Mouse (Mus musculus) small intestine, adult 2 months (tissue): ENCODE data around the gene Cd52. TPM values are rescaled to one million over a fixed set of nuclear protein-coding genes. Genes with fewer than 3 reads are reported as not detected.
A peak's percentile ranks its signal among the peaks of the same experiment; 100 is the strongest.
"Not testable (repeated sequence)": the region's sequence is repeated elsewhere in the genome, so short reads cannot be mapped to it uniquely, and the experiment has no call there.

Source experiments
- H3K27ac ChIP-seq: fragments of 200-500 bp; 2 replicates; pipeline ENCODE4 v1.5.1; 2012; ENCODE audit warnings: low read depth, low read length, control low read depth, inconsistent platforms; ENCODE audit not compliant: insufficient read depth
- H3K27me3 ChIP-seq: fragments of 200-500 bp; 2 replicates; pipeline ENCODE4 v1.6.1; 2012; ENCODE audit warnings: mild to moderate bottlenecking, moderate library complexity, low read length, inconsistent platforms; ENCODE audit not compliant: control insufficient read depth, insufficient read depth
- H3K36me3 ChIP-seq: fragments of 200-500 bp; 2 replicates; pipeline ENCODE4 v1.6.1; 2012; ENCODE audit warnings: mild to moderate bottlenecking, low read length, control low read depth, inconsistent platforms; ENCODE audit not compliant: control insufficient read depth, insufficient read depth
- H3K4me1 ChIP-seq: fragments of 200-500 bp; 2 replicates; pipeline ENCODE4 v1.6.1; 2012; ENCODE audit warnings: low read length, inconsistent platforms, mixed read lengths; ENCODE audit not compliant: control insufficient read depth, insufficient read depth, insufficient read length
- H3K4me3 ChIP-seq: fragments of 200-500 bp; 2 replicates; pipeline ENCODE4 v1.5.1; 2012; ENCODE audit warnings: low read depth, mild to moderate bottlenecking, control low read depth, inconsistent platforms, low read length, moderate library complexity
- CTCF ChIP-seq: fragments of 200-500 bp; IDR thresholded peaks from 2 replicates; pipeline ENCODE4 v1.5.1; 2012; ENCODE audit warnings: low read depth, mild to moderate bottlenecking, control low read depth, inconsistent platforms, low read length, moderate library complexity, mixed read lengths; ENCODE audit not compliant: insufficient replicate concordance, insufficient read length; ENCODE audit errors: extremely low read depth
- POLR2A ChIP-seq: fragments of 200-500 bp; IDR thresholded peaks from 2 replicates; pipeline ENCODE4 v1.6.1; 2012; ENCODE audit warnings: low read depth, mild to moderate bottlenecking, control low read depth, inconsistent platforms, low read length, moderate library complexity
- WGBS: fragments of 180-500 bp; shearing (Covaris S2); methylation state at CpG from one replicate; pipeline ENCODE4 v1.1.7; 2018; 5-methylcytosine and 5-hydroxymethylcytosine counted together
- polyA plus RNA-seq: library from polyadenylated mRNA; depleted of rRNA; stranded (reverse); fragments of >200 nt; gene quantifications from 2 replicates; pipeline ENCODE4 v1.2.3, GENCODE M21; 2012; rRNA removed

Gene Cd52
- polyA plus RNA-seq: 21.7 and 35.1 TPM in 2 replicates

GRCm38 (mm10) chr4:134094923-134095547 is at the start of gene Cd52:
Gene Cd52, minus strand, starts transcription at chr4:134095082.
- H3K36me3 ChIP-seq: peaks cover 13% of the 10 kb centered on the region
- H3K27ac ChIP-seq: peak within 1 kb of the TSS; percentile 61
- peak within 1 kb of the TSS; percentile 56 for H3K4me3 ChIP-seq
- H3K4me1 ChIP-seq: peaks cover 3% of the 10 kb centered on the region; the same call in 1 of the 2 replicates
- TF ChIP-seq POLR2A (no peak; the same call in 1 of the 2 replicates), CTCF (no peak)
- H3K27me3 ChIP-seq: no peaks in the 10 kb centered on the region
- 61% methylated on average over 3 of the region's 3 CpGs for WGBS

DNA sequence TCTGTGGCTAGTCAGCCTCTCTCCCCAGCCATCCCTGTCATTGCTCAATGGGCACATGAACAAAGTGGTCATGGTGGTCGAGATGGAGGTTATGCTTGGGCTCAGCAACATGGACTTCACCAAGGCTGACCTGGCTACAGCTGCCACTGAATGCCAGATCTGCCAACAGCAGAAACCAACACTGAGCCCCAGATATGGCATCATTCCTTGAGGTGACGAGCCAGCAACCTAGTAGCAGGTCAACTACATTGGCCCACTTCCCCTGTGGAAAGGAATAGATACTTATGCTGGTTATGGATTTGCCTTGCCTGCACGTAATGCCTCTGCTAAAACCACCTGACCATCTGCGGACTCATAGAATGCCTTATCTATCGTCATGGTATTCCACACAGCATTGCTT is 49.4 kb upstream of the Cd52 start:
- not testable (repeated sequence) for H3K4me1 ChIP-seq, H3K4me3 ChIP-seq, H3K27me3 ChIP-seq, H3K27ac ChIP-seq
- peaks cover 21% of the 10 kb centered on the region for H3K36me3 ChIP-seq
- 96% methylated on average over 5 of the region's 5 CpGs for WGBS

GRCm38 (mm10) chr4:134138857-134139256 is 44.0 kb upstream of the Cd52 start:
- no peaks in the 10 kb centered on the region for H3K4me1 ChIP-seq
- 91% methylated on average over 2 of the region's 2 CpGs for WGBS
- H3K27ac ChIP-seq: no peak overlapping the region
- TF ChIP-seq CTCF: no peak; the same call in 1 of the 2 replicates
- no peak for TF ChIP-seq POLR2A
- H3K36me3 ChIP-seq: 0 out of 2 replicates have a peak, but pooled peaks cover under 1% of the 10 kb centered on the region
- H3K4me3 ChIP-seq: no peak overlapping the region
- no peaks in the 10 kb centered on the region for H3K27me3 ChIP-seq

- WGBS: 75% methylated on average over 3 of the region's 3 CpGs
- Histone ChIP-seq H3K27ac (no peak overlapping the region), H3K27me3 (no peaks in the 10 kb centered on the region), H3K4me3 (no peak overlapping the region), H3K36me3 (0 out of 2 replicates have a peak, but pooled peaks cover 2% of the 10 kb centered on the region), H3K4me1 (peaks cover 6% of the 10 kb centered on the region)
- TF ChIP-seq CTCF: no peak
- no peak for TF ChIP-seq POLR2A
These were observed 41.5 kb upstream of the Cd52 start for GRCm38 (mm10) chr4:134136280-134136926.

GRCm38 (mm10) chr4:134132519-134133095 is 37.7 kb upstream of the Cd52 start:
- Histone ChIP-seq H3K27ac (no peak overlapping the region), H3K36me3 (0 out of 2 replicates have a peak, but pooled peaks cover 4% of the 10 kb centered on the region), H3K27me3 (no peaks in the 10 kb centered on the region), H3K4me3 (no peak overlapping the region), H3K4me1 (peaks cover 28% of the 10 kb centered on the region)
- 59% methylated on average over 8 of the region's 8 CpGs for WGBS
- no peak for TF ChIP-seq CTCF
- no peak for TF ChIP-seq POLR2A

- no peak for TF ChIP-seq CTCF
- TF ChIP-seq POLR2A: no peak
- Histone ChIP-seq H3K27ac (no peak overlapping the region), H3K4me1 (peaks cover 32% of the 10 kb centered on the region), H3K4me3 (no peak overlapping the region), H3K27me3 (no peaks in the 10 kb centered on the region), H3K36me3 (0 out of 2 replicates have a peak, but pooled peaks cover 4% of the 10 kb centered on the region)
- 76% methylated on average over 3 of the region's 3 CpGs for WGBS
These were observed 37.2 kb upstream of the Cd52 start for GRCm38 (mm10) chr4:134132117-134132516.

GRCm38 (mm10) chr4:134129482-134129881 is 34.6 kb upstream of the Cd52 start:
- no peak for TF ChIP-seq POLR2A
- Histone ChIP-seq H3K27me3 (no peaks in the 10 kb centered on the region), H3K4me1 (peaks cover 40% of the 10 kb centered on the region), H3K27ac (peak overlapping the region; percentile 73), H3K4me3 (0 out of 2 replicates have a peak overlapping the region, but pooled peaks have one; percentile 5), H3K36me3 (0 out of 2 replicates have a peak, but pooled peaks cover 7% of the 10 kb centered on the region)
- 34% methylated on average over 6 of the region's 6 CpGs for WGBS
